Mouse (Mus musculus) mesoderm, embryonic 11.5 days (tissue): ENCODE data around the gene Elk3.

Experiments used
- DNase-seq: peaks from one replicate; pipeline ENCODE4 v3.0.0-alpha.2; 2012; ENCODE audit warnings: low read depth, low spot score

The Elk3 gene

DNA sequence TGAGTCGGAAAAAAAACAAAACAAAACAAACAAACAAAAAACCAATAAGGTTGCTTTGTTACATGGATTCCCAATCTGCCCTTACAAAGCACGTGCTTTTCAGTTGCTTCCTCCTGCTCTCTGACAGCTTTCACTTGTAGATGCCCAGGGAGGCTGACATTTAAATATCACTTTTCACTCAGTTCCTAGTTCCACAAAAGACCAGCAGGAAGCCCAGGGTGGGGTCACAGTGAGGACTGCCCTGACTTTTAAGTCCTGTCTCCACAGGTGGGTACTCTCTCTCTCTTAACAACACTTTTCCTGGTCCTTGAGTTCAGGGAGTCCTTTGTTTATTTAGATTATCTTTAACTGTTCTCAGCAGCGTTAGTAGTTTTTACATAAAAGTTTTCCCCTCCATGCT is 68.7 kb downstream of the Elk3 start:
- no peak for DNase-seq

DNA sequence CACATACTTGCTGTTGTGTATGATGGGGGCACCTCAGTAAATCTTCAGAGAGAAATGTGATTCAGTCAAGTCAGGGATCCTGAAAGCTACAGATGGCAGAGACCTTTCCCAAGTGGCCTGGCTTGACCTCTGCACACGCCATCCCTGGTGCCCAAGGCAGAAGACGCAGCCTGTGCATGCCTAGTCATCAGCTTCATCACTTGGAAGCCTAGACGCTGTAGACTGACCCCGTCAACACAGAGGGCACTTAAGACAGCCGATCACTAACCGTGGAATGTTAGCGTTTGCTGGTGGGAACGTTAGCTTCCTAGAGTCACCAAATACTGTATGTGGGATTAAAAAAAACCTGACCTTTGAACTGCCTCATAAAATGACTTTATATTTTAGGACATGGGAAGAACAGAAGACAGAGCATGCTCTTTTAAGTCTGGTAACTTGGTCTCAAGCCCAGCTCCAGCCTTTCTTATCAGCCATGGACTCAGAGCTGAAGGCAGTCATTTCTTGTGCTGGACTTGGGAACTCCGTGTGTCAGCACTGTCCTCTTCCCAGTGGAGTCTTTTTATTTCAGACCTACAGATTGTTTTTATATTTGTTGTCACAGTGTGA is 71.6 kb downstream of the Elk3 start:
- no peak for DNase-seq

DNA sequence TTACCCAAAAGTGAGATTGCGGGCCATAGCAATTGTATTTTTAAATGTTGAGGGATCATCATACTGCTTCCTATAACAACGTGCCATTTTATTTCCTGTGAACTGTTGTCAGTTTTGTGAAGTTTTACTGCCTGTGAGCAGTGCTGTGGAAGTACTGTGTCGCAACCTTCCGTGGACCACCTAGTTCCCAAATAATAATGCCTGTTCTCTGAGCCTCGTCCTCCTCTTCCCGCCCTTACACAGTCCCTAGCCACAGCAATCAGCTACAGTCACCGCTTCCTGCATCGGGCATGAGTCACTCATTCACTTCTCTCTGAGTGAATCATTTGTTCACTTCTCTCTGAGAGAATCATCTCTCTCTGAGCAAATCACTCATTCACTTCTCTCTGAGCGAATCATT is 76.2 kb downstream of the Elk3 start:
- no peak for DNase-seq

DNA sequence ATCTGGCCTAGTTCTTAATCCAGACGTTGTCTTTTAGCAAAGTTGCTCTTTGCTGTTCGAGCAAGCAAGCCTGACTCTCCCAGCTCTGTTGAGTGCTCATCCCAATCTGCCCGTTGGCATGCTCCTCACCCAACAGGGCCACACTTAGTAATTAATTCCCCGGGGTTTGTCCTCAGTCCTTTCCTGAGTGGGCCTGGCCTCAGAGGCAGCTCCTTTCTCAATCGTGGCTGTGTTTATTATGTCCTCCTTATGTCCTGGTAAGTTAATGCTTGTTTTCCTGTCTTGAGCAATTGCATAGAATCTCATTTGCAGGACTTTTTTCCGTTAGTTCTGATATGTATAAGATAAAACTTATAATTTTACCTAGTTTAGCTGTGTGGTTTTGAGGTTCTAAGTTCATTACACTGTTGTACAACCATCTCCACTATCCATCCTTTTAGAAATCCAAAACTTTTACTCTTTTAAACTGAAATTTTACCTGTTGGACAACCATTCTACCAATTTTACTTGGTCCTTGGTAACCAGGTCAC is 77.2 kb downstream of the Elk3 start:
- DNase-seq, result no peak

DNA sequence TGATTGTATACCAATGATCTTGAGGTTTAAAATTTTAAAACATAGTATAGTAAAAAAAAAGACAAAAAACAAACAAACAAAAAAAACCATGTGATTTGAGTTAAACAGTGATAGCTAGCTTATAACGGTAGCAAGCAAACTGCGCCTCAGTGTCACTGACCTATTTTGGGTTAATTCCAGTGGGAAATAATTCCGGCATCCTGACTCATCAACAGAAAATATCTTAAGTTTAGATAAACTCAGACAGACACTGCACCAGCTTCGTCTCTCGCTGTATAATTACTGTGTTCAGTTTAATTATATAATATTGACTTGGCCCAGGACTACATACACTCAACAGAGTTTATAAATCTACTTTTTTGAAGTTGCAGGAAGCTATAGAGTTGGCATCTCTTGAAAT is 79.0 kb downstream of the Elk3 start:
- no peak for DNase-seq

DNA sequence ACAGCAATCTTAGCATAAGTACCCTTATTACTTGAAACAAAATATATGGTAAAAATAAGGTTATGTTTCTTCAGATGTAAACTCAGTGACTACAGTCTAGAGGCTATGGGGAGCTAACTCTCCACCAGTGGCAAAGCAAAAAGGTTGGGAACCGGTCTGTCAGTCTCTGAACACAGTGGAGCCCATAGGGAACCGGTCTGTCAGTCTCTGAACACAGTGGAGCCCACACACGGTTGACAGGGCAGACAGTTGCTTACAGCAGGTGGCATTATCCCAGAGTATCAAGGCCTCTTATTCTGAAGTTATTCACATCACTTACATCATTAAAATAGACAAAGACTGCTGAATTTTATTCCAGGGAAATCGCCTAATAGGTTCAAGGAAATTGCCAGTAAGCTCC is 79.4 kb downstream of the Elk3 start:
- no peak for DNase-seq

DNA sequence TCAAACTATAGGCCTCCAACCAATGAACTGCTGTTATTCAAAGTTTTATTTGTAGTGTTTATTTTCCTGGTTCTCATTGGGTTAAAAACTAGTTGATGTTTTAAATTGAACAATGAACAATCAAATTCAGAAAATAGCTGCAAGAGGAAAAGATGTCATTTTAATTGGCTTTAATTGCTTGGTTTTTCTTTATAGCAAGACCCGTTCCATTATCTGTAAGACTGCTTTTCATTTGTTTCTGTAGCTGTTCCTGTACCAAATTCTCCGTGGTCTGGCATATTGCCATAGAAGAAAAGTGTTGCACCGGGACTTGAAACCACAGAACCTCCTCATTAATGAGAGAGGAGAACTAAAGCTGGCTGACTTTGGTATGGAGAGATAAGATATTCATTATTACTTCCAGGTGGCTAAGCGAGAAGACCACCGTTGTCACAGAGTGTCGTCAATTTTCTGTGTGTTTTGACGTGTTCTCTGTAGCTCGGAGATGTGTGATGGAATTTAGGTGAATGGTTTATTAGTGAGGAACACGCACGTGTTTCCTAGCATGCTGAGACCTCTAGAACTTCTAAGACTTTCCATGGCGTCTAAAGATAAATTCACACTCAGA is 82.4 kb downstream of the Elk3 start:
- DNase-seq, result no peak

DNA sequence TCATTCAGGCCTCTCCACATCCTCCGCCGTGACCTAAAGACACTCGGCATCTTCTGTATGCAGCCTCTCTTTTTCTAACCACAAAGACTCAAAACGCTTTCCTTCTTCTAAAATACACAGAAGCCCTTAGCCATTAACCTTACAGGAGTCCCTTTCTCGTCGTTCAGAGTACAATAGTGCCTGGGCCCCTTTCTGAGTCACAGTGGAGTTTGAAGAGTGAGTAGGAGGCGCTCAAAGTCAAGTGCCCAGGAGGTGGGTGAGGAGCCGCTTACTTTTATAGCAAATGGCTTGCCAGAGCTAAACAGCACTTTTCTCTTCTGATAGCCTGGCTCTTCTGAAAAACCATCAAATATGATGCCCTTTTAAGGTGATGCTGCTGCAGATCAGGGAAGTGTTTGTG is 83.0 kb downstream of the Elk3 start:
- DNase-seq, result no peak

DNA sequence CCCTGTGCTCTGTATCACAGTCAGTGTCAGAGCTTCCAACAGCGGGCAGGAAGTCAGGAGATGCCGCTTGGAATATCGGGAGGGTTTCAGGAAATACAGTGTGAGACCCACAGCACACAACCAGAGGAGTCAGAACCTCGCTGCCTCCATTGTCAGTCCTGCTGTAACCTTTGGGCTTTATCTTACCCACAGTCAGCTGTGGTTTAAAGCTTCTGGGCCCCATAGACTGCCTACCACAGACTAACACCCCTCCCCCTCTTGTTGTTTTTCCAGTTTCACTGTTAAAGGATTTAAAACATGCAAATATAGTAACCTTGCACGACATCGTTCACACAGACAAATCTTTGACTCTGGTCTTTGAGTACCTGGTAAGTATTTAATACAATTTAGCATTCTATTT is 85.2 kb downstream of the Elk3 start:
- no peak for DNase-seq

DNA sequence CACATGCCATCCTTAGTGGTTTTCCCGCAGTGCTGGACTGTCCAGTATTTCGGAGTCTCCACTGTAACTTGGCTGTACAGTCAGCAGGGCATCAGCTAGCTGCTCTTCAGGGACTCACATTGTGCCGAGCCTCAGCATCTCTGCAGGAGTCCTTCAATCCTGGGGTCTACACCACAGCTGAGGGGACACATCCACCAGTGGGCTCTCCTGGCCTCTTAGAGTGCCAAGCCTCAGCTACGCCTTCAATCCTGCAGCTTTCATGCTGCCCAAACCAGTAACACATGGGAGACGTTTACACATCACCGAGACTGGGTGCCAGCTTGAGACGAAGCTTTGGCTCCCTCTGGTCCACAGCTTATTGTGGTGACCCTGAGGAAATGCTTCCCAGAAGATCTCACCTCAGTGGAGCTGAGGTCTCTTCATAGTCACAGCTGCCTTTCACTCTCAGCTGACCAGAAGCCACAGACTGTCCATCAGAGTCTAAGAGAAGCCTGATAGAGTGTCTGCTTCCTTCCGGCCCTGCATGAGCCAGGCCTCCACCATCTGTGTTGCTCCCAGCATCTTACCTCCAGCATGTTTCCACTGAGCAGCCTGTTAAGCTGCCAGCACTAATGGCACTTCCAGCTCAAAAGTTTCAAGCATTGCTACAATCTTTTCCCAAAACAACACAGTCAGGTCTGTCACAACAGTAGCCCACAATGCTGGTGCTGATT is 95.7 kb downstream of the Elk3 start:
- DNase-seq, result no peak

DNA sequence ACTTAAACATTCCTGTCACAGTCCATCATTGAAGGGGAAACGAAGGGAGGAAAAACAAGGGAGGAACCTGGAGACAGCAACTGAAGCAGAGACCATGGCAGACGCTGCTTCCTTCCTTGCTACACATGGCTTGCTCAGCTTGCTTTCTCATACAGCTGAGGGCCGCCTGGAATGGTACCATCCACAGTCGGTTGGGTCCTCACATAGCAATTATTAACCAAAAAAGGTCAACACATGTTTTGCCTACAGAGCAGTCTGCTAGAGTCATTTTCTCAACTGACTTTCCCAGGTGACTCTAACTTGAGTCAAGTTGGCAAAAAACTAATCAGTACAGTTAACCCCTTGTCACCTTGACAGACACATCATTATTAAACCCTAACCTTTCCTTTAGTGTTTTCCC is 96.7 kb downstream of the Elk3 start:
- no peak for DNase-seq

DNA sequence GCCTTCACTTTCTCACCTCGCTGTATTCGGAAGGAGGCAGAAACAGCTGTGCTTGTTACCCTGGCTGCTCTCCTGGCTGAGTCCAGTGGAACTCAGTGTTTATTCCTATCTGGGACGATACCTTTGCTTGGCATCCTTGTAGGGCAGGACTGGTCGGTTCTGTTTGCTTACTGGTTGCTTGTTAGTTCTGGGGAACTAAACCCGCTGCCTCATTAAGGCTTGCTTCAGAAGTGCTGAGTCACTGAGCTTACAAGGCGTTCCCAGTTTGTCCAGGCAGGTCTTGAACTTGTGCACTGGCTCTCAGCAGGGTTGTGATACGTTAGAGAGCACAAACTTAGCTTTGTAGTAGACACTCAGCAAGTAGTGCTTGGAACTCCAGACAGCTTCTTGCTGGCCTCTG is 97.6 kb downstream of the Elk3 start:
- DNase-seq, result no peak

DNA sequence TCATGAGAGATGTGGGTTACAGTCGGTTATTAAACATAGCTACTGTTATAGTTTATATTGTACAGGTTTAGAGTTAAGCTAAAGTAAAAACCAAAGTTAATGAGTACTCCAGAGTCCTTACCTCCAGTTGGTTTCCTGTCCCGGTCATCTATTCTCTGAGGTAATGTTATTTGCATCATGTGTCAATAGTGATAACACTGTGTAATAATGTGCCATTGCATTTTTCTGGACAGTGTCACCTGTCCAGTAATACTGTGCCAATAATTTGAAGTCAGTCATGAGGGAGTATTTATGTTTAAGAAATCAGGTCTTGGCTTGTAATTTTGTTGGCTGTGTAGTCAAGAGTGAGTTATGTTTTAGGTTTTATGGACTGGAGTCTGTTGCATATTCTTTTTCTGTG is 98.2 kb downstream of the Elk3 start:
- DNase-seq, result no peak

DNA sequence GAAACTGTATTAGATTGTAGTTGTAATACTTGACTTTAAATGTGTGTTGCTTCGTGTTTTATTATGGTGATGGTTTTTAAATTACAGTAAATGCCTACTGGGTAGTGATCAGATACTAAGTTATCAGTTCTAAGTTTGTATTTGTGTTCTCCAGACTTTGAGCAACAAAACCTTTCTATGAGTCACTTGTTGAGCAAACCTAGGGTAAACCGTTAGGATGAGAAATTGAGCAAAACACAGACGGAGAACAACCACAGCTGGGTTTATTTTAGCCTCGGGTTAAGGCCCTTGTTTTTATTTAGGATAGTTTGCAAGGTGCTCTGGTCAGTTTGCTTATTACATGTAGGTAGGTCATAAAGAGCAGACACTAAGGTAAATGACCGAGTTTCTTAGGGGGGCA is 103.8 kb downstream of the Elk3 start:
- no peak for DNase-seq

DNA sequence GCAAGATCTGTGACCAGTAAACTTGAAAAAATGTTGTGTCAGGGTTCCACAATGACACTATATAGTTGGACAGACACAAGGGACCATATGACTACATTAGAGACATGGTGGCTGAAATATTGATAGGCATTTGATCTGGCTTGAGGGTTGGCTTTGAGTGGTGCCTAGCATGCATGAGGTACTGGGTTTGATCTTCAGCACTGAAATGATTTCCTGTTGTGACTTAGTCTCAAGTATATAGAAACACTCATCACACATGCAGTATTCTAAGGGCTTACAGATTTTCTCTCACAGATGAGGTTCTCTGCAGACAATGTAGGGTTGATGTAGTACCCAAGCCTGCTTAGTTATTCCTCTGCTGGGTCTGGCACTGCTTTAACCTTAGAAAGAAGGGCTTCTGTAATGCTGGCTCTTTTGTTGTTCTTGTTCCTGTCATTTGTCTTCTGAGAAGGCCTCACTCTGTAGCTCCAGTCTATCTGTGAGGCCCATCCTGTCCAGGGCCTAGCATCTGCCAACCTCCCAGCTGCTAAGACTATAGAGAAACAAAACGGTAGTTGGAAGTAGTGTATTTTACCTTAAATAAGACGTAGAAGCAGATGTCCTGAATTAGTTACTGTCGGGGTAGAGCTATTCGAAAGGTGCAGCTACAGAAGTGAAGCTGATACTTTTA is 105.5 kb downstream of the Elk3 start:
- no peak for DNase-seq

DNA sequence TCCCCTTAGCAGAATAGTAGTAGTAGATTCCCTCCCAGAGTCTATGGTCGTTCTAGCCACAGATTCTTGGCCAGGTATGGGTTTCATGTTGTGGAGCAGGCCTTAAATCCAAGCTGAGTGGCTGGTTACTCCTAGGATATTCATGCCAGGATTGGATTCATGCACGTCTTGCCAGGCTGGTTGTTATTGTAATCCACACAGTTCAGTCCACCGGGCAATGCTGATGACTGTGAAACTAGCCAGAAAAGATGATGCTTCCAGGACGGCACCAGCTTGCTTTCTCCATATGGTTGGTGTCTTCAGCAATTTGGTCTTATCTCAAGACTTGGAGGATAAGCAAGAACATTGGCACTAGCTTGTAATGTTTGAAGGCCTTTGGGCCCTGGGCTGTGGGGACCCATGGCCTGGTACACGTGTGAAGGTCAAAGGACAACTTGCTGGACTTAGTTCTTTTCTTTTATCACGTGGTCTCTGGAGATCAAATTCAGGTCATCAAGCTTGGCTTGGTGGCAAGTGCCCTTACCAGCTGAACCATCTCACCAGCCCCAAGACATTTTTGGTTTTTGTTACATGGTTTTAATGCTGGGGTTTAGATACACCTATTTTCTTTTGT is 109.0 kb downstream of the Elk3 start:
- no peak for DNase-seq

DNA sequence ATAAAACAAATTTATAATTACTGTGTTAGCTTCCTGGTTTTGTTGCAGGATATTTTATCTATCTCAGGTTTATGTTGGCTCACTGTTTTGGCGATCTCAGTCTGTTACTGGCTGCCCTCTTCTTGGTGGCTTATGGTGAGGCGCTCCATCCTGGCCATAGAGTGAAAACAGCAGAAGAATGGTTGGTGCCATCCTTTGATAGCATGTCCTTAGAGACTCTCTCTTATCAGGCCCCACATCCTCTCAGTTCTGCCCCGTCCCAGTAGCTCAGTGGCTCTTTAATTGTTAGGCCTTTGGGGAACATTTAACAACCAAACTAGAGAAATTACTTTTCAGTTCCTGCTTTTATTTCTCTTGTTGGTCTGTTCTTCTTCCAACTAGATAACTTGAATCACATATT is 112.0 kb downstream of the Elk3 start:
- DNase-seq, result no peak
